Mouse (Mus musculus) MEL (cell line): ENCODE data around the gene Myrfl.

Source experiments
- CTCF ChIP-seq, 3 experiments: IDR thresholded peaks in 2 of 3; conservative IDR thresholded peaks in 1 of 3; 2 replicates each; pipeline ENCODE4 v1.5.1; 2011 to 2012; ENCODE audit warnings: low read length in 3 of 3, low read depth in 2 of 3, mild to moderate bottlenecking in 2 of 3, improper control_type of control experiment in 1 of 3, inconsistent platforms in 1 of 3, mixed read lengths in 1 of 3, moderate library complexity in 1 of 3; ENCODE audit not compliant: control insufficient read depth in 1 of 3, insufficient read depth in 1 of 3, poor library complexity in 1 of 3, severe bottlenecking in 1 of 3
- HCFC1 ChIP-seq: IDR thresholded peaks from 2 replicates; pipeline ENCODE4 v1.6.1; 2012; ENCODE audit warnings: low read depth, mild to moderate bottlenecking, inconsistent platforms, low read length, improper control_type of control experiment, moderate library complexity
- POLR2A ChIP-seq, 2 experiments: IDR thresholded peaks; 2 replicates each; pipeline ENCODE4 v1.6.1; 2011 to 2012; ENCODE audit warnings: low read length in 2 of 2, mild to moderate bottlenecking in 2 of 2, control low read depth in 1 of 2, improper control_type of control experiment in 1 of 2, low read depth in 1 of 2, moderate library complexity in 1 of 2; ENCODE audit not compliant: control insufficient read depth in 1 of 2, insufficient read depth in 1 of 2, poor library complexity in 1 of 2
- SMC3 ChIP-seq: IDR thresholded peaks from 2 replicates; pipeline ENCODE4 v1.6.1; 2011; ENCODE audit warnings: low read depth, low read length, improper control_type of control experiment
- TCF12 ChIP-seq: IDR thresholded peaks from 2 replicates; pipeline ENCODE4 v1.6.1; 2014; ENCODE audit warnings: low read depth, mild to moderate bottlenecking, inconsistent platforms, low read length, improper control_type of control experiment, moderate library complexity
- USF1 ChIP-seq: IDR thresholded peaks from 2 replicates; pipeline ENCODE4 v1.6.1; 2014; ENCODE audit warnings: low read depth, mild to moderate bottlenecking, inconsistent platforms, low read length, improper control_type of control experiment, moderate library complexity
- ZMIZ1 ChIP-seq: IDR thresholded peaks from 2 replicates; pipeline ENCODE4 v1.6.1; 2012; ENCODE audit warnings: low read depth, mild to moderate bottlenecking, inconsistent platforms, low read length, improper control_type of control experiment, moderate library complexity

- TF ChIP-seq TCF12 = no peak
- TF ChIP-seq CTCF (IDR thresholded peaks at IDR 0.05 in 2 of 3, conservative IDR thresholded peaks at IDR 0.05 in 1 of 3; ENCODE audit: control insufficient read depth in 1 of 3, insufficient read depth in 1 of 3, low read depth in 2 of 3, low read length in 3 of 3, poor library complexity in 1 of 3, severe bottlenecking in 1 of 3) = no peak
- no peak for TF ChIP-seq POLR2A (IDR thresholded peaks at IDR 0.05; ENCODE audit: control insufficient read depth in 1 of 2, insufficient read depth in 1 of 2, low read depth in 1 of 2, low read length in 2 of 2, poor library complexity in 1 of 2)
- no peak for TF ChIP-seq SMC3
- TF ChIP-seq ZMIZ1 = no peak
- no peak for TF ChIP-seq HCFC1
- no peak for TF ChIP-seq USF1
Observed at GRCm38 (mm10) chr10:116931497-116932179, 34.9 kb upstream of the Myrfl start.
